23 mouse cellular contexts compared by ENCODE assay signal in genomic region chr17:17900768-17901167, GRCm38 (mm10). TPM values are rescaled to one million over a fixed set of nuclear protein-coding genes. Genes with fewer than 3 reads are reported as not detected.
DNase-seq lines count a peak whose midpoint lies in the region; ATAC-seq lines count a peak whose summit lies in the region.
"Had no signal": no experiment of that assay in that cellular context is flagged by ENCODE, and none has a peak within 500 bp of the region (broad histone marks: within the 10 kb centered on the region; RNA-seq: fewer than 3 reads in every experiment).

No protein-coding gene starts in this region.

- no peak overlapping the region for H3K4me3 ChIP-seq in liver, embryonic 13.5 days (replicated peaks)
- no peak overlapping the region for H3K4me3 ChIP-seq in liver, embryonic 12.5 days
- H3K4me3 ChIP-seq in forebrain, embryonic 13.5 days: no peak overlapping the region
- no peak overlapping the region for H3K4me3 ChIP-seq in midbrain, embryonic 14.5 days (replicated peaks; ENCODE audit: low read depth, low read length)
- H3K4me3 ChIP-seq: heart, embryonic 13.5 days; limb, embryonic 15.5 days; myocyte had no signal

- DNase-seq in liver, embryonic 13.5 days: no peak
- peak; percentile 21 for DNase-seq in CD4-positive, CD25-positive, alpha-beta regulatory T cell, adult 2 months (ENCODE audit: low read depth, low spot score)
- DNase-seq in monocyte, adult 2 months (ENCODE audit: low read depth in 1 of 2, low spot score in 2 of 2): peak; percentile 41 to 62
- DNase-seq in midbrain, embryonic 14.5 days: no peak
- DNase-seq in yolk sac, embryonic 10.5 days (ENCODE audit: low spot score): no peak
- DNase-seq: adrenal gland, postnatal 25 days; cerebellum, postnatal 10 days; heart, postnatal 4 days; right cerebral cortex, postnatal 14 days; thymus, adult 2 months had no signal

- H3K4me2 ChIP-seq in liver, embryonic 13.5 days: no peak overlapping the region
- no peak overlapping the region for H3K4me2 ChIP-seq in liver, embryonic 12.5 days
- no peak overlapping the region for H3K4me2 ChIP-seq in forebrain, embryonic 13.5 days
- no peak overlapping the region for H3K4me2 ChIP-seq in midbrain, embryonic 14.5 days (ENCODE audit: low read length)
- H3K4me2 ChIP-seq: heart, embryonic 13.5 days; limb, embryonic 15.5 days had no signal

- no peaks in the 10 kb centered on the region for H3K27me3 ChIP-seq in liver, embryonic 13.5 days
- H3K27me3 ChIP-seq in liver, embryonic 12.5 days (replicated peaks): no peaks in the 10 kb centered on the region
- no peaks in the 10 kb centered on the region for H3K27me3 ChIP-seq in forebrain, embryonic 13.5 days
- H3K27me3 ChIP-seq in midbrain, embryonic 14.5 days (ENCODE audit: control insufficient read depth, insufficient read depth, low read length): no peaks in the 10 kb centered on the region
- H3K27me3 ChIP-seq: heart, embryonic 13.5 days; limb, embryonic 15.5 days had no signal

- no peaks in the 10 kb centered on the region for H3K4me1 ChIP-seq in liver, embryonic 13.5 days (replicated peaks)
- no peaks in the 10 kb centered on the region for H3K4me1 ChIP-seq in liver, embryonic 12.5 days
- no peaks in the 10 kb centered on the region for H3K4me1 ChIP-seq in forebrain, embryonic 13.5 days
- no peaks in the 10 kb centered on the region for H3K4me1 ChIP-seq in midbrain, embryonic 14.5 days (ENCODE audit: control insufficient read depth, insufficient read depth, low read length)
- H3K4me1 ChIP-seq: heart, embryonic 13.5 days; limb, embryonic 15.5 days had no signal

- H3K27ac ChIP-seq in liver, embryonic 13.5 days: no peak overlapping the region
- H3K27ac ChIP-seq in liver, embryonic 12.5 days: no peak overlapping the region
- no peak overlapping the region for H3K27ac ChIP-seq in forebrain, embryonic 13.5 days
- H3K27ac ChIP-seq in midbrain, embryonic 14.5 days (replicated peaks; ENCODE audit: low read depth, low read length): no peak overlapping the region
- H3K27ac ChIP-seq: heart, embryonic 13.5 days; kidney, postnatal 0 days; limb, embryonic 15.5 days had no signal

- H3K9me3 ChIP-seq in liver, embryonic 13.5 days (replicated peaks): no peaks in the 10 kb centered on the region
- no peaks in the 10 kb centered on the region for H3K9me3 ChIP-seq in liver, embryonic 12.5 days (replicated peaks)
- no peaks in the 10 kb centered on the region for H3K9me3 ChIP-seq in forebrain, embryonic 13.5 days (replicated peaks)
- H3K9me3 ChIP-seq in midbrain, embryonic 14.5 days (ENCODE audit: control insufficient read depth, low read length): no peaks in the 10 kb centered on the region
- H3K9me3 ChIP-seq: heart, embryonic 13.5 days; limb, embryonic 15.5 days had no signal

- no peaks in the 10 kb centered on the region for H3K36me3 ChIP-seq in liver, embryonic 13.5 days
- no peaks in the 10 kb centered on the region for H3K36me3 ChIP-seq in liver, embryonic 12.5 days
- H3K36me3 ChIP-seq in forebrain, embryonic 13.5 days (ENCODE audit: poor library complexity, severe bottlenecking): no peaks in the 10 kb centered on the region
- H3K36me3 ChIP-seq in midbrain, embryonic 14.5 days (ENCODE audit: control insufficient read depth, insufficient read depth, low read length): no peaks in the 10 kb centered on the region
- H3K36me3 ChIP-seq: heart, embryonic 13.5 days; limb, embryonic 15.5 days had no signal

- WGBS in liver, embryonic 13.5 days (ENCODE audit: insufficient replicate concordance): 45% methylated on average over 1 of the region's 1 CpGs
- WGBS in liver, embryonic 12.5 days (ENCODE audit: insufficient replicate concordance): 59% methylated on average over 1 of the region's 1 CpGs
- WGBS in forebrain, embryonic 13.5 days: 91% methylated on average over 1 of the region's 1 CpGs
- WGBS in midbrain, embryonic 14.5 days: 93% methylated on average over 1 of the region's 1 CpGs

- ATAC-seq in liver, embryonic 13.5 days (ENCODE audit: low read depth): peak; percentile 48; the same call in 1 of the 2 replicates
- no peak for ATAC-seq in liver, embryonic 12.5 days
- peak; percentile 86 for ATAC-seq in granulocyte monocyte progenitor cell, adult 5-6 weeks (replicated peaks; ENCODE audit: poor library complexity, severe bottlenecking)
- ATAC-seq in forebrain, embryonic 13.5 days: no peak
- ATAC-seq in midbrain, embryonic 14.5 days (ENCODE audit: low FRiP score, low TSS enrichment): no peak

- no peak overlapping the region for H3K9ac ChIP-seq in liver, embryonic 13.5 days
- H3K9ac ChIP-seq in liver, embryonic 12.5 days: no peak overlapping the region
- H3K9ac ChIP-seq in forebrain, embryonic 13.5 days: no peak overlapping the region
- no peak overlapping the region for H3K9ac ChIP-seq in midbrain, embryonic 14.5 days (replicated peaks; ENCODE audit: low read length)
- H3K9ac ChIP-seq: heart, embryonic 13.5 days; limb, embryonic 15.5 days had no signal

RNA-seq across cellular contexts. Expression of gene Fpr3, which starts 13.1 kb away (rescaled TPM):
- polyA plus RNA-seq in liver, embryonic 13.5 days (2015; fragmentation: Nextera tagmentation; extraction: Ambion mirVana): not detected in 2 replicates
- polyA plus RNA-seq in liver, embryonic 12.5 days (2016; fragmentation: Nextera tagmentation; extraction: Ambion mirVana): not detected in 2 replicates
- not detected in 2 replicates for total RNA-seq in granulocyte monocyte progenitor cell, adult 5-6 weeks (2014; fragmentation: Nextera tagmentation)
- not detected in 2 replicates for total RNA-seq in granulocyte monocyte progenitor cell, adult 5-6 weeks (2017)
- not detected in 2 replicates for polyA plus RNA-seq in forebrain, embryonic 13.5 days (2015; fragmentation: Nextera tagmentation; extraction: Ambion mirVana)
- not detected in 2 replicates for polyA plus RNA-seq in midbrain, embryonic 14.5 days (2014; fragmentation: Nextera tagmentation; extraction: Ambion mirVana)
- total RNA-seq: adrenal gland, postnatal 25 days; gastrocnemius, adult 8-10 months; heart, postnatal 4 days; layer of hippocampus, adult 8-10 months; left cerebral cortex, postnatal 10 days; megakaryocyte-erythroid progenitor cell, adult 5-6 weeks had no signal
- polyA plus RNA-seq: embryonic facial prominence, embryonic 11.5 days; heart, embryonic 13.5 days; intestine, embryonic 14.5 days; kidney, postnatal 0 days; limb, embryonic 15.5 days; myocyte; thymus, adult 2 months had no signal

RNA-seq across cellular contexts. Expression of gene Fpr2, which starts 13.1 kb away (rescaled TPM):
- 0.36 and 0.95 TPM in 2 replicates for polyA plus RNA-seq in liver, embryonic 13.5 days (2015; fragmentation: Nextera tagmentation; extraction: Ambion mirVana)
- polyA plus RNA-seq in liver, embryonic 12.5 days (2016; fragmentation: Nextera tagmentation; extraction: Ambion mirVana): 0.25 and 0.32 TPM in 2 replicates
- total RNA-seq in granulocyte monocyte progenitor cell, adult 5-6 weeks (2014; fragmentation: Nextera tagmentation): not detected in 2 replicates
- 3.5 and 5.0 TPM in 2 replicates for total RNA-seq in granulocyte monocyte progenitor cell, adult 5-6 weeks (2017)
- not detected in 2 replicates for polyA plus RNA-seq in forebrain, embryonic 13.5 days (2015; fragmentation: Nextera tagmentation; extraction: Ambion mirVana)
- not detected in 2 replicates for polyA plus RNA-seq in midbrain, embryonic 14.5 days (2014; fragmentation: Nextera tagmentation; extraction: Ambion mirVana)
- total RNA-seq: adrenal gland, postnatal 25 days; gastrocnemius, adult 8-10 months; layer of hippocampus, adult 8-10 months; left cerebral cortex, postnatal 10 days had no signal
- polyA plus RNA-seq: embryonic facial prominence, embryonic 11.5 days; heart, embryonic 13.5 days; myocyte had no signal

RNA-seq across cellular contexts. Expression of gene Fpr1, which starts 17.0 kb away (rescaled TPM):
- polyA plus RNA-seq in liver, embryonic 13.5 days (2015; fragmentation: Nextera tagmentation; extraction: Ambion mirVana): 1.9 and 2.3 TPM in 2 replicates
- polyA plus RNA-seq in liver, embryonic 12.5 days (2016; fragmentation: Nextera tagmentation; extraction: Ambion mirVana): 0.61 and 0.92 TPM in 2 replicates
- not detected in 2 replicates for total RNA-seq in granulocyte monocyte progenitor cell, adult 5-6 weeks (2014; fragmentation: Nextera tagmentation)
- 1.1 and 2.9 TPM in 2 replicates for total RNA-seq in granulocyte monocyte progenitor cell, adult 5-6 weeks (2017)
- polyA plus RNA-seq in forebrain, embryonic 13.5 days (2015; fragmentation: Nextera tagmentation; extraction: Ambion mirVana): not detected in 2 replicates
- not detected in 2 replicates for polyA plus RNA-seq in midbrain, embryonic 14.5 days (2014; fragmentation: Nextera tagmentation; extraction: Ambion mirVana)
- total RNA-seq: gastrocnemius, adult 8-10 months; heart, postnatal 4 days; layer of hippocampus, adult 8-10 months; left cerebral cortex, postnatal 10 days; megakaryocyte-erythroid progenitor cell, adult 5-6 weeks had no signal
- polyA plus RNA-seq: intestine, embryonic 14.5 days; myocyte had no signal

RNA-seq across cellular contexts. Expression of gene Has1, which starts 45.8 kb away (rescaled TPM):
- 0.05 TPM in 2 replicates for polyA plus RNA-seq in liver, embryonic 13.5 days (2015; fragmentation: Nextera tagmentation; extraction: Ambion mirVana)
- polyA plus RNA-seq in liver, embryonic 12.5 days (2016; fragmentation: Nextera tagmentation; extraction: Ambion mirVana): 0.13 and 0.14 TPM in 2 replicates
- not detected in 2 replicates for total RNA-seq in granulocyte monocyte progenitor cell, adult 5-6 weeks (2014; fragmentation: Nextera tagmentation)
- not detected in 2 replicates for total RNA-seq in granulocyte monocyte progenitor cell, adult 5-6 weeks (2017)
- 0.65 and 0.77 TPM in 2 replicates for polyA plus RNA-seq in forebrain, embryonic 13.5 days (2015; fragmentation: Nextera tagmentation; extraction: Ambion mirVana)
- polyA plus RNA-seq in midbrain, embryonic 14.5 days (2014; fragmentation: Nextera tagmentation; extraction: Ambion mirVana): 0.78 and 1.2 TPM in 2 replicates
- total RNA-seq: adrenal gland, postnatal 25 days; megakaryocyte-erythroid progenitor cell, adult 5-6 weeks had no signal

Comparison
In these comparisons a context has a peak if more than half of its experiments do, and no peak if none do; other contexts are left out.
1. ATAC-seq: peak in liver, embryonic 13.5 days (single experiment) and granulocyte monocyte progenitor cell, adult 5-6 weeks (single experiment); none in liver, embryonic 12.5 days (single experiment), forebrain, embryonic 13.5 days (single experiment) and midbrain, embryonic 14.5 days (single experiment).
2. DNase-seq: peak in CD4-positive, CD25-positive, alpha-beta regulatory T cell, adult 2 months (single experiment) and monocyte, adult 2 months (2 of 2); none in liver, embryonic 13.5 days (single experiment), midbrain, embryonic 14.5 days (single experiment) and yolk sac, embryonic 10.5 days (single experiment).